Mouse (Mus musculus): ENCODE results near the gene Actr6. TPM values are rescaled to one million over a fixed set of nuclear protein-coding genes. Genes with fewer than 3 reads are reported as not detected.

Gene Actr6
- polyA plus RNA-seq, 1 experiment from 2014 or later, result 57.2 TPM

GRCm38 (mm10) chr10:89747911-89748310 lies 15.8 kb upstream of the Actr6 start:
- ATAC-seq (ENCODE audit: low FRiP score), result no peak
- H3K4me1 ChIP-seq (replicated peaks), result peaks cover 13% of the 10 kb centered on the region
- no peak overlapping the region for H3K4me2 ChIP-seq
- H3K27ac ChIP-seq, result no peak overlapping the region
- H3K4me3 ChIP-seq, result no peak overlapping the region
- WGBS, result 93% methylated on average over 1 of the region's 1 CpGs
- no peak overlapping the region for H3K9ac ChIP-seq
- no peaks in the 10 kb centered on the region for H3K27me3 ChIP-seq
- H3K9me3 ChIP-seq, result 0 out of 2 replicates have a peak, but pooled peaks cover 5% of the 10 kb centered on the region
- no peaks in the 10 kb centered on the region for H3K36me3 ChIP-seq

- 0 out of 2 replicates have a peak, but pooled peaks cover 5% of the 10 kb centered on the region for H3K9me3 ChIP-seq
- no peak overlapping the region for H3K9ac ChIP-seq
- H3K4me3 ChIP-seq, result no peak overlapping the region
- no peaks in the 10 kb centered on the region for H3K27me3 ChIP-seq
- H3K4me1 ChIP-seq (replicated peaks), result peaks cover 13% of the 10 kb centered on the region
- no peak for ATAC-seq (ENCODE audit: low FRiP score)
- no peaks in the 10 kb centered on the region for H3K36me3 ChIP-seq
- H3K4me2 ChIP-seq, result no peak overlapping the region
- no peak overlapping the region for H3K27ac ChIP-seq
- 90% methylated on average over 8 of the region's 8 CpGs for WGBS
Observed at GRCm38 (mm10) chr10:89747221-89747905, 15.3 kb upstream of the Actr6 start.

GRCm38 (mm10) chr10:89746581-89746980 lies 14.5 kb upstream of the Actr6 start:
- Histone ChIP-seq H3K4me1 (replicated peaks) (peaks cover 13% of the 10 kb centered on the region), H3K9ac (no peak overlapping the region), H3K4me2 (peak overlapping the region; percentile 72), H3K27me3 (no peaks in the 10 kb centered on the region), H3K9me3 (0 out of 2 replicates have a peak, but pooled peaks cover 5% of the 10 kb centered on the region), H3K27ac (no peak overlapping the region), H3K4me3 (peak overlapping the region; percentile 15; the same call in 1 of the 2 replicates), H3K36me3 (no peaks in the 10 kb centered on the region)
- ATAC-seq (ENCODE audit: low FRiP score), result no peak
- WGBS, result 76% methylated on average over 3 of the region's 3 CpGs

- H3K9ac ChIP-seq, result peak overlapping the region; percentile 92
- H3K4me3 ChIP-seq, result peak overlapping the region; percentile 90
- H3K27ac ChIP-seq, result peak overlapping the region; percentile 97
- H3K4me1 ChIP-seq (replicated peaks), result peaks cover 13% of the 10 kb centered on the region
- H3K9me3 ChIP-seq, result 0 out of 2 replicates have a peak, but pooled peaks cover 5% of the 10 kb centered on the region
- H3K27me3 ChIP-seq, result no peaks in the 10 kb centered on the region
- no peak for ATAC-seq (ENCODE audit: low FRiP score)
- whole genome bisulfite sequencing, result 0% methylated on average over 14 of the region's 14 CpGs
- H3K36me3 ChIP-seq, result no peaks in the 10 kb centered on the region
- H3K4me2 ChIP-seq, result peak overlapping the region; percentile 72
Observed at GRCm38 (mm10) chr10:89745666-89746020, 13.5 kb upstream of the Actr6 start.

- peak within 1 kb of the TSS; percentile 97 for H3K27ac ChIP-seq
- WGBS, result under 1% methylated on average over 78 of the region's 85 CpGs
- H3K4me2 ChIP-seq, result peak within 1 kb of the TSS; percentile 72
- peak; percentile 96 for ATAC-seq (ENCODE audit: low FRiP score)
- H3K4me1 ChIP-seq (replicated peaks), result peaks cover 13% of the 10 kb centered on the region
- H3K9me3 ChIP-seq, result 0 out of 2 replicates have a peak, but pooled peaks cover 5% of the 10 kb centered on the region
- no peaks in the 10 kb centered on the region for H3K36me3 ChIP-seq
- H3K9ac ChIP-seq, result peak within 1 kb of the TSS; percentile 92
- H3K27me3 ChIP-seq, result no peaks in the 10 kb centered on the region
- peak within 1 kb of the TSS; percentile 90 for H3K4me3 ChIP-seq
Observed at GRCm38 (mm10) chr10:89744871-89745665, 13.0 kb upstream of the Actr6 start, which contains the start of gene Uhrf1bp1l. Gene Uhrf1bp1l, plus strand, starts transcription at chr10:89744991.

GRCm38 (mm10) chr10:89744341-89744740 lies 12.2 kb upstream of the Actr6 start:
- Histone ChIP-seq H3K4me2 (peak overlapping the region; percentile 72), H3K27me3 (no peaks in the 10 kb centered on the region), H3K9me3 (0 out of 2 replicates have a peak, but pooled peaks cover 5% of the 10 kb centered on the region), H3K36me3 (no peaks in the 10 kb centered on the region), H3K4me1 (replicated peaks) (peaks cover 13% of the 10 kb centered on the region), H3K27ac (no peak overlapping the region), H3K4me3 (peak overlapping the region; percentile 90), H3K9ac (no peak overlapping the region)
- ATAC-seq (ENCODE audit: low FRiP score), result no peak
- WGBS, result 32% methylated on average over 3 of the region's 3 CpGs

GRCm38 (mm10) chr10:89743266-89743665 lies 11.2 kb upstream of the Actr6 start:
- no peak overlapping the region for H3K9ac ChIP-seq
- no peaks in the 10 kb centered on the region for H3K9me3 ChIP-seq
- peaks cover 13% of the 10 kb centered on the region for H3K4me1 ChIP-seq (replicated peaks)
- no peak overlapping the region for H3K4me2 ChIP-seq
- no peak overlapping the region for H3K4me3 ChIP-seq
- H3K27ac ChIP-seq, result no peak overlapping the region
- no peaks in the 10 kb centered on the region for H3K27me3 ChIP-seq
- H3K36me3 ChIP-seq, result no peaks in the 10 kb centered on the region
- no peak for ATAC-seq (ENCODE audit: low FRiP score)
- 93% methylated on average over 4 of the region's 4 CpGs for WGBS

GRCm38 (mm10) chr10:89740995-89741394 lies 8.9 kb upstream of the Actr6 start:
- no peak for ATAC-seq (ENCODE audit: low FRiP score)

GRCm38 (mm10) chr10:89739703-89740102 lies 7.6 kb upstream of the Actr6 start:
- Histone ChIP-seq H3K27ac (no peak overlapping the region), H3K4me3 (no peak overlapping the region), H3K36me3 (no peaks in the 10 kb centered on the region), H3K4me1 (replicated peaks) (no peaks in the 10 kb centered on the region), H3K27me3 (no peaks in the 10 kb centered on the region), H3K9me3 (no peaks in the 10 kb centered on the region), H3K4me2 (no peak overlapping the region), H3K9ac (no peak overlapping the region)
- 49% methylated on average over 7 of the region's 7 CpGs for WGBS
- ATAC-seq (ENCODE audit: low FRiP score), result no peak

More at GRCm38 (mm10) chr10:89740995-89741394, 8.9 kb upstream of the Actr6 start:
- H3K27me3 ChIP-seq, result no peaks in the 10 kb centered on the region
- no peak overlapping the region for H3K9ac ChIP-seq
- H3K4me1 ChIP-seq (replicated peaks), result no peaks in the 10 kb centered on the region
- H3K9me3 ChIP-seq, result no peaks in the 10 kb centered on the region
- H3K4me2 ChIP-seq, result no peak overlapping the region
- H3K4me3 ChIP-seq, result no peak overlapping the region
- no peak overlapping the region for H3K27ac ChIP-seq
- WGBS, result 86% methylated on average over 6 of the region's 6 CpGs
- H3K36me3 ChIP-seq, result no peaks in the 10 kb centered on the region

- Histone ChIP-seq H3K4me1 (replicated peaks) (no peaks in the 10 kb centered on the region), H3K9me3 (no peaks in the 10 kb centered on the region), H3K4me2 (no peak overlapping the region), H3K27me3 (no peaks in the 10 kb centered on the region), H3K9ac (no peak overlapping the region), H3K36me3 (no peaks in the 10 kb centered on the region), H3K4me3 (no peak overlapping the region), H3K27ac (no peak overlapping the region)
- WGBS, result 92% methylated on average over 9 of the region's 9 CpGs
- ATAC-seq (ENCODE audit: low FRiP score), result no peak
Observed at GRCm38 (mm10) chr10:89738395-89738794, 6.3 kb upstream of the Actr6 start.

GRCm38 (mm10) chr10:89737887-89738286 lies 5.8 kb upstream of the Actr6 start:
- Histone ChIP-seq H3K9ac (no peak overlapping the region), H3K4me1 (replicated peaks) (peaks cover under 1% of the 10 kb centered on the region), H3K27me3 (no peaks in the 10 kb centered on the region), H3K4me2 (no peak overlapping the region), H3K27ac (no peak overlapping the region), H3K36me3 (no peaks in the 10 kb centered on the region), H3K9me3 (no peaks in the 10 kb centered on the region), H3K4me3 (no peak overlapping the region)
- ATAC-seq (ENCODE audit: low FRiP score), result no peak
- 96% methylated on average over 3 of the region's 3 CpGs for WGBS

GRCm38 (mm10) chr10:89737092-89737491 lies 5.0 kb upstream of the Actr6 start:
- Histone ChIP-seq H3K27me3 (no peaks in the 10 kb centered on the region), H3K4me2 (no peak overlapping the region), H3K36me3 (no peaks in the 10 kb centered on the region), H3K9ac (no peak overlapping the region), H3K4me1 (replicated peaks) (peaks cover 4% of the 10 kb centered on the region), H3K27ac (no peak overlapping the region), H3K9me3 (no peaks in the 10 kb centered on the region), H3K4me3 (no peak overlapping the region)
- WGBS, result 50% methylated on average over 5 of the region's 5 CpGs
- no peak for ATAC-seq (ENCODE audit: low FRiP score)

All from hindbrain, embryonic 13.5 days (tissue).